Mouse (Mus musculus) thymus, postnatal 0 days (tissue): Measurements from ENCODE around the gene Olfr1188. TPM values are rescaled to one million over a fixed set of nuclear protein-coding genes. Genes with fewer than 3 reads are reported as not detected.
"Not testable (repeated sequence)": the region's sequence is repeated elsewhere in the genome, so short reads cannot be mapped to it uniquely, and the experiment has no call there.

Experiments used
- DNase-seq: peaks from one replicate; pipeline ENCODE4 v3.0.0-alpha.2; 2015; ENCODE audit warnings: low spot score
- polyA plus RNA-seq: library from polyadenylated mRNA; unstranded; fragments of >200 nt; fragmentation: Nextera tagmentation; extraction: Ambion mirVana; gene quantifications from 2 replicates; pipeline ENCODE4 v1.2.1, GENCODE M21; 2015

The Olfr1188 gene
- polyA plus RNA-seq = not detected in 2 replicates

GRCm38 (mm10) chr2:88556635-88557034 lies at the start of gene Olfr1188:
Gene Olfr1188, plus strand, starts transcription at chr2:88556935.
- no peak for DNase-seq

- DNase-seq = no peak
These were observed 38.5 kb upstream of the Olfr1188 start, which contains the start of gene Olfr1186 for GRCm38 (mm10) chr2:88518251-88518650. Gene Olfr1186, plus strand, starts transcription at chr2:88518551.

- no peak for DNase-seq
These were observed 31.0 kb upstream of the Olfr1188 start for GRCm38 (mm10) chr2:88525720-88526119.

- not testable (repeated sequence) for DNase-seq
These were observed 16.0 kb downstream of the Olfr1188 start for GRCm38 (mm10) chr2:88572696-88573095.

GRCm38 (mm10) chr2:88586154-88586553 lies 29.4 kb downstream of the Olfr1188 start, which contains the start of gene Olfr1189:
Gene Olfr1189, plus strand, starts transcription at chr2:88586454.
- DNase-seq = no peak

Other genes with a start within 250 kb of the Olfr1188 start
- gene Olfr1174-ps, start 241.8 kb upstream of the Olfr1188 start, polyA plus RNA-seq = not detected in 2 replicates
- gene Olfr1175-ps, start 229.7 kb upstream of the Olfr1188 start, polyA plus RNA-seq = not detected in 2 replicates
- not detected in 2 replicates for gene Olfr1176, start 220.2 kb upstream of the Olfr1188 start, polyA plus RNA-seq
- not detected in 2 replicates for gene Olfr1177-ps, start 210.4 kb upstream of the Olfr1188 start, polyA plus RNA-seq
- not detected in 2 replicates for gene Olfr1178, start 169.9 kb upstream of the Olfr1188 start, polyA plus RNA-seq
- not detected in 2 replicates for gene Olfr1179, start 150.5 kb upstream of the Olfr1188 start, polyA plus RNA-seq
- not detected in 2 replicates for gene Olfr1180, start 137.8 kb upstream of the Olfr1188 start, polyA plus RNA-seq
- gene Olfr1181, start 130.8 kb upstream of the Olfr1188 start, polyA plus RNA-seq = not detected in 2 replicates
- gene Gm13757, start 107.8 kb upstream of the Olfr1188 start, polyA plus RNA-seq = not detected in 2 replicates
- not detected in 2 replicates for gene Olfr1183, start 102.1 kb upstream of the Olfr1188 start, polyA plus RNA-seq
- not detected in 2 replicates for gene Olfr1184, start 73.3 kb upstream of the Olfr1188 start, polyA plus RNA-seq
- not detected in 2 replicates for gene Olfr1185-ps1, start 63.6 kb upstream of the Olfr1188 start, polyA plus RNA-seq
- gene Olfr1186, start 38.4 kb upstream of the Olfr1188 start, polyA plus RNA-seq = not detected in 2 replicates
- gene Olfr1189, start 29.5 kb downstream of the Olfr1188 start, polyA plus RNA-seq = not detected in 2 replicates
- gene Olfr1191-ps1, start 83.6 kb downstream of the Olfr1188 start, polyA plus RNA-seq = not detected in 2 replicates
- gene Olfr1192-ps1, start 91.6 kb downstream of the Olfr1188 start, polyA plus RNA-seq = not detected in 2 replicates
- gene Olfr1193, start 118.7 kb downstream of the Olfr1188 start, polyA plus RNA-seq = not detected in 2 replicates
- gene Olfr1195, start 132.3 kb downstream of the Olfr1188 start, polyA plus RNA-seq = not detected in 2 replicates
- gene Olfr1196, start 147.7 kb downstream of the Olfr1188 start, polyA plus RNA-seq = not detected in 2 replicates
- not detected in 2 replicates for gene Olfr1197, start 175.4 kb downstream of the Olfr1188 start, polyA plus RNA-seq
- gene Olfr1198, start 194.4 kb downstream of the Olfr1188 start, polyA plus RNA-seq = not detected in 2 replicates
- not detected in 2 replicates for gene Olfr1199, start 203.5 kb downstream of the Olfr1188 start, polyA plus RNA-seq
- not detected in 2 replicates for gene Olfr1200, start 213.6 kb downstream of the Olfr1188 start, polyA plus RNA-seq
- gene Olfr1201, start 236.1 kb downstream of the Olfr1188 start, polyA plus RNA-seq = not detected in 2 replicates